Mouse (Mus musculus): Measurements from ENCODE around the gene Itprid2.

Gene Itprid2

GRCm38 (mm10) chr2:79713662-79714091 is 78.5 kb downstream of the Itprid2 start:
- peak; percentile 26 for DNase-seq (ENCODE audit: low spot score)

DNA sequence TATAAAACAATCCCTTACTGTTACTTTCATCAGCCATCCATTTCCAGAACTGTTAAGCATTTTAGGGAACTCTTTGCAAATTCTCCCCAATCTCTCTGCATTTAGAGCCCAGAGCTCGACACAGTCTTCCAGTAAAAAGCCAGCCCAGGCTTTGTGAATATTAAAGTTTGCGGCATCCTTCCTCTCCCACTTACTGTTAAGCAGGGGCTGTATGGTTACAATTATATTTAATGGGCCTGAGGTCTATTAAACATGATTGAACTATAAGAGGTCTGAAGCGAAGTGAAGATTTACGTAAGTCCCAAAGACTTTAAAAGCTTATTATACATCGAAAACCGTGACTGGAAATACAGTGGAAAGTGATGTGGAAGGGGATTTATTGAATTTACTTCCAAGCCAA is 79.6 kb downstream of the Itprid2 start:
- no peak for DNase-seq (ENCODE audit: low spot score)

GRCm38 (mm10) chr2:79715925-79716324 is 80.8 kb downstream of the Itprid2 start:
- no peak for DNase-seq (ENCODE audit: low spot score)

- DNase-seq (ENCODE audit: low spot score): no peak
Measured at GRCm38 (mm10) chr2:79717846-79718245, 82.7 kb downstream of the Itprid2 start.

- DNase-seq (ENCODE audit: low spot score): no peak
Measured at GRCm38 (mm10) chr2:79722415-79722814, 87.3 kb downstream of the Itprid2 start.

Data from lung, postnatal 25 days (tissue).